ENCODE assay signal across 8 mouse cellular contexts in the genomic region with DNA sequence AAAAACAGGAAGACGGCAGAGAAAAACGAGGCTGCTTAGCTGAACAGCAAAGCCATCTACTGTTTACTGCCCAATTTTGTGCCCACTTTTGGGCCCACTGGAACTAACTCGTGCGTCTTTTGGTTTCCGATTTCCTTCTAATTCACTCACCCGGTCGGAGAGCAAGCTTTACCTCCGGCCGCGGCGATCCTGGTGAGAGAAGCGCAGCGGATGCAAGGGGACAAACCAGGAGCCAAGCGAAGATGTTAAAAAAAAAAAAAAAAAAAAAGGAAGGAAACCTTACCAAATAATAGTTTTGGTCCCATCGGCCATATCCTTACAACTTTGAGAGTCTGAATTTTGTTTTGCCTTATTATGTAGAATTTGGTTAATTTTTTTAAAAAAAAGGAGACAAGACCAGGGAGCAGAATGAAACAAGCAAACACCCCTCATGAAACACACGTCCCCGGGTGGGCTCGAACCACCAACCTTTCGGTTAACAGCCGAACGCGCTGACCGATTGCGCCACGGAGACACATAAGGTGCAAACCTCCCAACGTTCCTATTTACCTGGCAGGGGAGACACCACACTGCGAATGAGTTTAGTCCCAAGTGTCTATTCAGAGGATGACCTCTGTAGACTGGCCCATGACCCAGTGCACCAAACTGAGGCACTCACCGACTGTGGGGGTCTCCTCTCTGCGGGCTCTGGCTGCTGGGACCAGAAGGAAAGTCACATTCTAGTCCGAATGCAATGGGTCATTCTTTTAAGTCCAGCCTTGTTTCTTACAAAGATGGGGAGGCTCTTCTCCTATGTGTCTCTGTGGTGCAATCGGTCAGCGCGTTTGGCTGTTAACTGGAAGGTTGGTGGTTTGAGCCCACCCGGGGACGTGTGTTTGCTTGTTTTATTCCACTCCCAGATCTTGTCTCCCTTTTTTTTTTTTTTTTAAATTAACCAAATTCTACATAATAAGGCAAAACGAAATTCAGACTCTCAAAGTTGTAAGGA. TPM values are rescaled to one million over a fixed set of nuclear protein-coding genes. Genes with fewer than 3 reads are reported as not detected.
A peak's percentile ranks its signal among the peaks of the same experiment; 100 is the strongest.
DNase-seq lines count a peak whose midpoint lies in the region; ATAC-seq and TF ChIP-seq lines count a peak whose summit lies in the region.

No protein-coding gene starts in this region.

- no peak overlapping the region for H3K27ac ChIP-seq in ES-Bruce4 (ENCODE audit: insufficient read depth, low read length)
- no peak overlapping the region for H3K27ac ChIP-seq in heart, embryonic 15.5 days

- H3K36me3 ChIP-seq in ES-Bruce4 (ENCODE audit: control insufficient read depth, insufficient read depth, low read length, poor library complexity, severe bottlenecking) = no peaks in the 10 kb centered on the region
- H3K36me3 ChIP-seq in heart, embryonic 15.5 days = no peaks in the 10 kb centered on the region

- no peaks in the 10 kb centered on the region for H3K9me3 ChIP-seq in ES-Bruce4 (replicated peaks; ENCODE audit: control insufficient read depth, insufficient read depth, low read length, poor library complexity, severe bottlenecking)
- H3K9me3 ChIP-seq in heart, embryonic 15.5 days (replicated peaks) = no peaks in the 10 kb centered on the region

- intact Hi-C loops in heart, postnatal 14 days (cut with DNase I) = no loop called here

- 4% methylated on average over 36 of the region's 36 CpGs for WGBS in heart, embryonic 15.5 days

- peaks cover 5% of the 10 kb centered on the region for H3K4me1 ChIP-seq in ES-Bruce4 (ENCODE audit: control insufficient read depth, insufficient read depth, low read length)
- peaks cover 15% of the 10 kb centered on the region for H3K4me1 ChIP-seq in heart, embryonic 15.5 days (replicated peaks)

- peak overlapping the region; percentile 61 for H3K9ac ChIP-seq in ES-Bruce4 (ENCODE audit: low read depth, poor library complexity, severe bottlenecking)
- no peak overlapping the region for H3K9ac ChIP-seq in heart, embryonic 15.5 days

- H3K4me3 ChIP-seq in ES-Bruce4 (ENCODE audit: low read depth, low read length) = peak overlapping the region; percentile 64
- H3K4me3 ChIP-seq in heart, embryonic 15.5 days = peak overlapping the region; percentile 45

- no peaks in the 10 kb centered on the region for H3K27me3 ChIP-seq in ES-Bruce4 (ENCODE audit: control insufficient read depth, insufficient read depth, low read length, poor library complexity, severe bottlenecking)
- H3K27me3 ChIP-seq in heart, embryonic 15.5 days = peaks cover 93% of the 10 kb centered on the region

- no peak for TF ChIP-seq POLR2A in ES-Bruce4 (IDR thresholded peaks at IDR 0.05; ENCODE audit: insufficient read depth, low read length)

- no peak for ATAC-seq in heart, embryonic 15.5 days (replicated peaks; ENCODE audit: insufficient number of reproducible peaks, insufficient read depth, low FRiP score, low read depth)
- 0 out of 2 replicates have a peak, but pooled peaks have one; percentile 15 for ATAC-seq in megakaryocyte, adult 5-6 weeks (ENCODE audit: poor library complexity, severe bottlenecking)

- no peak for TF ChIP-seq CTCF in ES-Bruce4 (IDR thresholded peaks at IDR 0.05; ENCODE audit: low read depth, low read length)

- 0 out of 2 replicates have a peak, but pooled peaks have one; percentile 40 for TF ChIP-seq EP300 in ES-Bruce4 (IDR thresholded peaks at IDR 0.05; ENCODE audit: insufficient read depth, low read depth, low read length)

- peak; percentile 78 for DNase-seq in heart, adult 11 months
- DNase-seq in heart, postnatal 14 days = no peak
- no peak for DNase-seq in left cerebral cortex, adult 8-10 months (ENCODE audit: low spot score in 2 of 2)
- DNase-seq in layer of hippocampus, adult 9-10 months (ENCODE audit: low spot score) = no peak
- no peak for DNase-seq in ovary, postnatal 10 days (ENCODE audit: low spot score)

- H3K4me2 ChIP-seq in heart, embryonic 15.5 days = peak overlapping the region; percentile 64

RNA-seq across cellular contexts. Expression of a gene that starts 40.7 kb away (rescaled TPM):
- under 1 TPM; 0.45 to 0.46 TPM for total RNA-seq in heart, postnatal 14 days (2021)
- polyA plus RNA-seq in ES-Bruce4 (2011; ENCODE audit: insufficient read depth, insufficient read length, low read depth, missing spikeins) = not detected in 2 replicates
- 1.1 and 3.2 TPM in 2 replicates for polyA plus RNA-seq in heart, embryonic 15.5 days (2015; fragmentation: Nextera tagmentation; extraction: Ambion mirVana)
- total RNA-seq in megakaryocyte, adult 5-6 weeks (2015) = 15.7 and 25.4 TPM in 2 replicates
- 24.5 and 27.9 TPM in 2 replicates for total RNA-seq in megakaryocyte, adult 5-6 weeks (2017)
- 1 to 10 TPM; 1.7 to 6.5 (median 3.5) TPM for total RNA-seq in left cerebral cortex, adult 8-10 months (2022)
